Mouse (Mus musculus) intestine, embryonic 15.5 days (tissue): ENCODE results near the gene Ube2a. TPM values are rescaled to one million over a fixed set of nuclear protein-coding genes. Genes with fewer than 3 reads are reported as not detected.

Experiments used
- ATAC-seq: fragments of 200-750 bp; cut with Nextera tagmentation; 2 replicates; pipeline ENCODE4 v1.8.0; 2017; ENCODE audit warnings: moderate TSS enrichment, moderate library complexity
- H3K27ac ChIP-seq: fragments of 300-500 bp; sonication (generic); 2 replicates; pipeline ENCODE4 v1.5.1; 2015; ENCODE audit warnings: mild to moderate bottlenecking, inconsistent platforms
- H3K27me3 ChIP-seq: fragments of 300-500 bp; sonication (generic); replicated peaks from 2 replicates; pipeline ENCODE4 v1.6.1; 2015; ENCODE audit warnings: inconsistent platforms
- H3K36me3 ChIP-seq: fragments of 300-500 bp; sonication (generic); 2 replicates; pipeline ENCODE4 v1.6.1; 2015; ENCODE audit warnings: inconsistent platforms
- H3K4me1 ChIP-seq: fragments of 300-500 bp; sonication (generic); replicated peaks from 2 replicates; pipeline ENCODE4 v1.6.1; 2015; ENCODE audit warnings: inconsistent platforms
- H3K4me2 ChIP-seq: fragments of 300-500 bp; sonication (generic); replicated peaks from 2 replicates; pipeline ENCODE4 v1.6.1; 2015; ENCODE audit warnings: mild to moderate bottlenecking, inconsistent platforms
- H3K4me3 ChIP-seq: fragments of 300-500 bp; sonication (generic); replicated peaks from 2 replicates; pipeline ENCODE4 v1.5.1; 2015; ENCODE audit warnings: inconsistent platforms
- H3K9ac ChIP-seq: fragments of 300-500 bp; sonication (generic); 2 replicates; pipeline ENCODE4 v1.6.1; 2015; ENCODE audit warnings: inconsistent platforms
- H3K9me3 ChIP-seq: fragments of 300-500 bp; sonication (generic); 2 replicates; pipeline ENCODE4 v1.6.1; 2016; ENCODE audit warnings: inconsistent platforms
- WGBS: fragments of 180-500 bp; shearing (Covaris S2); methylation state at CpG from one replicate; pipeline ENCODE4 v1.1.7; 2015; 5-methylcytosine and 5-hydroxymethylcytosine counted together
- polyA plus RNA-seq: library from polyadenylated mRNA; unstranded; fragments of >200 nt; fragmentation: Nextera tagmentation; extraction: Ambion mirVana; gene quantifications from 2 replicates; pipeline ENCODE4 v1.2.1, GENCODE M21; 2015

The Ube2a gene
- polyA plus RNA-seq, 1 experiment from 2014 or later, result 115 TPM

GRCm38 (mm10) chrX:36906539-36906938 lies 32.8 kb downstream of the Ube2a start:
- Histone ChIP-seq H3K9me3 (no peaks in the 10 kb centered on the region), H3K4me2 (no peak overlapping the region), H3K4me1 (no peaks in the 10 kb centered on the region), H3K27ac (no peak overlapping the region), H3K27me3 (no peaks in the 10 kb centered on the region), H3K4me3 (no peak overlapping the region), H3K36me3 (no peaks in the 10 kb centered on the region), H3K9ac (no peak overlapping the region)
- WGBS, result 37% methylated on average over 5 of the region's 5 CpGs
- no peak for ATAC-seq

GRCm38 (mm10) chrX:36911343-36911742 lies 37.6 kb downstream of the Ube2a start:
- no peaks in the 10 kb centered on the region for H3K36me3 ChIP-seq
- ATAC-seq, result no peak
- no peaks in the 10 kb centered on the region for H3K9me3 ChIP-seq
- 44% methylated on average over 12 of the region's 12 CpGs for WGBS
- H3K4me2 ChIP-seq, result no peak overlapping the region
- H3K9ac ChIP-seq, result no peak overlapping the region
- H3K27me3 ChIP-seq, result no peaks in the 10 kb centered on the region
- no peak overlapping the region for H3K4me3 ChIP-seq
- H3K4me1 ChIP-seq, result no peaks in the 10 kb centered on the region
- H3K27ac ChIP-seq, result no peak overlapping the region

DNA sequence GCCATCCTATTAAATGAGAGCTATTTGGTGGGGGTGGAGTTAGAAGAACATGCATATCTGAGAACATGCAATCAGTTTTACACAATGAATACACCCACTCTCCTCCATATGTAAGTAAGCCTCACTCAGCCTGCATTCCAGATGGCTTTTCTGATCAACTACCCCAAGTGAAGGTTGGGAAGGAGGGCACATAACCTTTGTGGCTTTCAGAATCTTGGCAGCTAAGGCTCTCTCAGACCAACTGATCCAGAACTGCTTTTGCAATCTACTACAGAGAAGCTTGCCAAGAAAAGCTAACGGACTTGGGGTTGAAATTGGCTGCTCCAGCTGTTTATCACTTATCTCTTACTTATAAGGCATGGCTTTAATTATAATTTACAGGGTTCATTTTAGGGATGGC lies 44.0 kb downstream of the Ube2a start:
- no peak overlapping the region for H3K9ac ChIP-seq
- no peak for ATAC-seq
- H3K36me3 ChIP-seq, result no peaks in the 10 kb centered on the region
- no peaks in the 10 kb centered on the region for H3K27me3 ChIP-seq
- 82% methylated on average over 1 of the region's 1 CpGs for WGBS
- H3K27ac ChIP-seq, result no peak overlapping the region
- H3K4me3 ChIP-seq, result no peak overlapping the region
- no peak overlapping the region for H3K4me2 ChIP-seq
- no peaks in the 10 kb centered on the region for H3K4me1 ChIP-seq
- no peaks in the 10 kb centered on the region for H3K9me3 ChIP-seq

DNA sequence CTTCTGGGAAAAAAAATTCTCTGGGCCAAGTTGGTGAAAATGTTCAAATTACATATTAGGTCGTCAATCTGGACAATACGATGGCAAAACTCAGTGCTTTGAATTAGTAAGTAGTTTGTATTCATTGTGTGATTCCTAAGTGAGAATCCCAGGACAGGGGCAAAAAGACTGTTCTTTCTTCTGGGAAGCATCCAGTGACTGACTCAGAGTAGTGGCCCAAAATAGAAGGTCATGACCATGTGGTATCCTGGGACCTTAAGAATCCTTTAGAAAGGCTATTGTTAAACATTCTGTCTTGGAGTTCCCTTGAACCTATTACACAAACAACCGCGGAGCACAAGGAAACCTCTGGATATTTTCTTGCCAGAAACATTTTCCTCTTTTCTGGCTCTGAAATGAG lies 47.6 kb downstream of the Ube2a start:
- no peaks in the 10 kb centered on the region for H3K4me1 ChIP-seq
- no peak for ATAC-seq
- H3K27ac ChIP-seq, result no peak overlapping the region
- 74% methylated on average over 4 of the region's 4 CpGs for WGBS
- H3K9ac ChIP-seq, result no peak overlapping the region
- H3K36me3 ChIP-seq, result no peaks in the 10 kb centered on the region
- no peaks in the 10 kb centered on the region for H3K9me3 ChIP-seq
- no peak overlapping the region for H3K4me2 ChIP-seq
- H3K4me3 ChIP-seq, result no peak overlapping the region
- H3K27me3 ChIP-seq, result no peaks in the 10 kb centered on the region

- H3K27me3 ChIP-seq, result no peaks in the 10 kb centered on the region
- H3K4me3 ChIP-seq, result no peak overlapping the region
- H3K4me2 ChIP-seq, result no peak overlapping the region
- no peaks in the 10 kb centered on the region for H3K36me3 ChIP-seq
- no peaks in the 10 kb centered on the region for H3K4me1 ChIP-seq
- ATAC-seq, result no peak
- H3K9ac ChIP-seq, result no peak overlapping the region
- H3K9me3 ChIP-seq, result no peaks in the 10 kb centered on the region
- WGBS, result 74% methylated on average over 4 of the region's 4 CpGs
- H3K27ac ChIP-seq, result no peak overlapping the region
Measured at GRCm38 (mm10) chrX:36928791-36929190, 55.1 kb downstream of the Ube2a start.

GRCm38 (mm10) chrX:36929694-36930093 lies 56.0 kb downstream of the Ube2a start:
- Histone ChIP-seq H3K9me3 (no peaks in the 10 kb centered on the region), H3K36me3 (no peaks in the 10 kb centered on the region), H3K27ac (no peak overlapping the region), H3K27me3 (no peaks in the 10 kb centered on the region), H3K4me3 (no peak overlapping the region), H3K4me1 (no peaks in the 10 kb centered on the region), H3K9ac (no peak overlapping the region), H3K4me2 (no peak overlapping the region)
- WGBS, result 69% methylated on average over 4 of the region's 4 CpGs
- ATAC-seq, result no peak

- Histone ChIP-seq H3K9ac (no peak overlapping the region), H3K36me3 (no peaks in the 10 kb centered on the region), H3K4me1 (no peaks in the 10 kb centered on the region), H3K4me3 (no peak overlapping the region), H3K27me3 (no peaks in the 10 kb centered on the region), H3K9me3 (no peaks in the 10 kb centered on the region), H3K27ac (no peak overlapping the region), H3K4me2 (no peak overlapping the region)
- WGBS, result 45% methylated on average over 1 of the region's 1 CpGs
- no peak for ATAC-seq
Measured at GRCm38 (mm10) chrX:36930574-36930973, 56.9 kb downstream of the Ube2a start.

Other genes starting within 250 kb of the Ube2a start
- gene Akap17b, start 228.5 kb upstream of the Ube2a start, polyA plus RNA-seq, result 2.4 and 2.5 TPM in 2 replicates
- gene Slc25a43, start 130.2 kb upstream of the Ube2a start, polyA plus RNA-seq, result 2.9 and 4.2 TPM in 2 replicates
- gene Slc25a5, start 78.2 kb upstream of the Ube2a start, polyA plus RNA-seq, result 996 and 1,065 TPM in 2 replicates
- gene C330007P06Rik, start 211 bp downstream of the Ube2a start, polyA plus RNA-seq, result 27.2 and 28.6 TPM in 2 replicates
- 1.7 and 2.1 TPM in 2 replicates for gene Nkrf, start 29.0 kb downstream of the Ube2a start, polyA plus RNA-seq
- gene Sept6, start 117.9 kb downstream of the Ube2a start, polyA plus RNA-seq, result 13.1 and 13.6 TPM in 2 replicates
- gene Sowahd, start 174.9 kb downstream of the Ube2a start, polyA plus RNA-seq, result not detected in 2 replicates
- 517 and 629 TPM in 2 replicates for gene Rpl39, start 211.5 kb downstream of the Ube2a start, polyA plus RNA-seq
- gene Upf3b, start 236.4 kb downstream of the Ube2a start, polyA plus RNA-seq, result 18.3 TPM in 2 replicates